Mouse (Mus musculus): ENCODE measurements at regions not wholly inside any gene's neighbourhood (a gene's known extent, or its start where the extent isn't known, plus 50 kb on each side); places are given as distances from the start of the nearest gene placed in this dataset.

DNA sequence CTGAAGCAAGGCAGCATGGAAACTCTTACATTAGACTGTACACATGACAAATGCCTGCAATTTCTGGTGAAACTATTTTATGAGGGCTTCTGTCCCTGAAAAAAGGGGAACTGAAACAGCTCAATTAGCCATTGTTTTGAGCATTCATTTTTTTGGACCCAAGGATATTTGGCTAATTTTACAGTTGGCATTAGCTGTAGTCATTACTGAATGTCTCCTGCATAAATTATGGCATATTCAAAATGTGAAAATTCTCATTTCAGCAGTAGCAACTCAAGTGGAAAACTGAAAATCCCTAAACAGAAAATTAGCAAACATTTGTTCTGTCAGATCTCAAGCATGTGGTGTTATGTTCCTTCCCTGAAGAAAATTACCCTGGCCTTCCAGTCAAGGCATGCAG lies 507.7 kb upstream of the Api5 start:
- TF ChIP-seq CTCF (IDR thresholded peaks at IDR 0.05; ENCODE audit: low read depth) (no peak), EP300 (IDR thresholded peaks at IDR 0.05; ENCODE audit: low read depth) (no peak)
